Comparison of ENCODE assay signal across 8 mouse cellular contexts in the genomic region with DNA sequence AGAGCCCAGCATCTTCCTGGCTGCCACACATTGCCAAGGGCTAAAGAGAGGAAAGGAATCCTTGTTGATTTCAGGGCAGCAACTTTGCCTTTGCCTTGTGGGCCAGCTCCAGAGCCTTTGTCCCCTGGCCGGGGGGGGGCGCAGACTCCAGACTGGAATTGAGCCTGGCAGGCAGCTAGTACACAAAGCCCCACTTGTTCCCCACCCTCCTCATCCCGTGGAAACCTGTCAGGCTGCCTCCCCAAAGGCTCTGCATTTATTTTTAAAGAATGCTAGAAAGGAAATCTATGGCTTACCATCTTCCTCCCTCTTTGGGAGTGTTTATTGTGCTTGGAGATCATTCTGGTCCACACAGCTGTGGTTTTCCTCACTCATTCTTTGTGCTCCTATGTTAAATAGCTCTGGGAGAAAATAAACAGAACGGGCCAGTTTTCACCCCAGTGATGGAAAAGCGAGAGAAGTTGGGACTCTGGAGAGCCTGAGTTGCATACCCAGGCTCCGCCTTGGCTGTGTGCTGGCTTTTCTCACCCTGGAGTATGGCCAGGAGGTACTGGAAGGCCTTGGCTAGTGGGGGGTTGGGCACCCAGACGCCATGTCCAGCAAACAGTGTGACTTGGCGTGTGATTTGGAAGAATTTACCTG. TPM values are rescaled to one million over a fixed set of nuclear protein-coding genes. Genes with fewer than 3 reads are reported as not detected.
A peak's percentile ranks its signal among the peaks of the same experiment; 100 is the strongest.
DNase-seq lines count a peak whose midpoint lies in the region; ATAC-seq lines count a peak whose summit lies in the region.

No protein-coding gene starts in this region.

- no peak for ATAC-seq in heart, embryonic 11.5 days (replicated peaks; ENCODE audit: insufficient number of reproducible peaks, low FRiP score, low TSS enrichment)
- ATAC-seq in inflammation-experienced regulatory T-cells, adult 6 months = no peak
- ATAC-seq in kidney, embryonic 15.5 days (replicated peaks; ENCODE audit: low FRiP score) = no peak

- peak overlapping the region; percentile 36 for H3K27ac ChIP-seq in heart, embryonic 11.5 days (ENCODE audit: low read depth, low read length)
- no peak overlapping the region for H3K27ac ChIP-seq in kidney, embryonic 15.5 days

- no peak overlapping the region for H3K4me2 ChIP-seq in heart, embryonic 11.5 days
- H3K4me2 ChIP-seq in kidney, embryonic 15.5 days = no peak overlapping the region

- DNase-seq in heart, adult 11 months = no peak
- peak; percentile 27 to 38 for DNase-seq in cerebellum, postnatal 36 days
- peak; percentile 38 for DNase-seq in heart, postnatal 4 days
- DNase-seq in lung, postnatal 25 days (ENCODE audit: low spot score) = peak; percentile 18
- DNase-seq in spleen, adult 18-20 months = no peak

- H3K4me3 ChIP-seq in heart, embryonic 11.5 days (ENCODE audit: low read depth, low read length) = no peak overlapping the region
- no peak overlapping the region for H3K4me3 ChIP-seq in kidney, embryonic 15.5 days (replicated peaks)

- 33% methylated on average over 8 of the region's 8 CpGs for WGBS in heart, embryonic 11.5 days (ENCODE audit: insufficient replicate concordance)
- WGBS in kidney, embryonic 15.5 days = 49% methylated on average over 8 of the region's 8 CpGs

- H3K9me3 ChIP-seq in heart, embryonic 11.5 days (replicated peaks; ENCODE audit: control insufficient read depth, low read length) = no peaks in the 10 kb centered on the region
- no peaks in the 10 kb centered on the region for H3K9me3 ChIP-seq in kidney, embryonic 15.5 days (replicated peaks)

- H3K36me3 ChIP-seq in heart, embryonic 11.5 days (ENCODE audit: control insufficient read depth, insufficient read depth, low read length) = no peaks in the 10 kb centered on the region
- H3K36me3 ChIP-seq in kidney, embryonic 15.5 days = no peaks in the 10 kb centered on the region

- no peaks in the 10 kb centered on the region; the same call in 1 of the 2 replicates for H3K4me1 ChIP-seq in heart, embryonic 11.5 days (ENCODE audit: control insufficient read depth, insufficient read depth, low read length)
- H3K4me1 ChIP-seq in kidney, embryonic 15.5 days = peaks cover 8% of the 10 kb centered on the region; the same call in 1 of the 2 replicates

- no peaks in the 10 kb centered on the region for H3K27me3 ChIP-seq in heart, embryonic 11.5 days (ENCODE audit: control insufficient read depth, insufficient read depth, low read length)
- H3K27me3 ChIP-seq in kidney, embryonic 15.5 days = no peaks in the 10 kb centered on the region

- no peak overlapping the region for H3K9ac ChIP-seq in heart, embryonic 11.5 days (ENCODE audit: low read depth, low read length)
- H3K9ac ChIP-seq in kidney, embryonic 15.5 days = no peak overlapping the region

RNA-seq across cellular contexts. Expression of a gene that starts 41.2 kb away (rescaled TPM):
- polyA plus RNA-seq in heart, embryonic 11.5 days (2014; fragmentation: Nextera tagmentation; extraction: Ambion mirVana) = 3.2 and 4.4 TPM in 2 replicates
- total RNA-seq in heart, postnatal 4 days (2021) = 1 to 10 TPM; 7.6 to 7.7 TPM
- 1 to 10 TPM; 1.3 to 2.1 (median 1.6) TPM for polyA plus RNA-seq in inflammation-experienced regulatory T-cells, adult 6 months (2017; shearing (Covaris generic))
- polyA plus RNA-seq in kidney, embryonic 15.5 days (2015; fragmentation: Nextera tagmentation; extraction: Ambion mirVana) = 4.5 and 5.0 TPM in 2 replicates

Comparison
In these comparisons a context has a peak if more than half of its experiments do, and no peak if none do; other contexts are left out.
1. DNase-seq: peak in cerebellum, postnatal 36 days (2 of 2), heart, postnatal 4 days (single experiment) and lung, postnatal 25 days (single experiment); none in heart, adult 11 months (single experiment) and spleen, adult 18-20 months (0 of 2).